Mouse (Mus musculus) adrenal gland, postnatal 0 days (tissue): ENCODE results near the gene Efna4. TPM values are rescaled to one million over a fixed set of nuclear protein-coding genes. Genes with fewer than 3 reads are reported as not detected.

Source experiments
- polyA plus RNA-seq: library from polyadenylated mRNA; unstranded; fragments of >200 nt; fragmentation: Nextera tagmentation; extraction: Ambion mirVana; gene quantifications from 2 replicates; pipeline ENCODE4 v1.2.1, GENCODE M21; 2015

Gene Efna4
- 4.9 and 6.7 TPM in 2 replicates for polyA plus RNA-seq

DNA sequence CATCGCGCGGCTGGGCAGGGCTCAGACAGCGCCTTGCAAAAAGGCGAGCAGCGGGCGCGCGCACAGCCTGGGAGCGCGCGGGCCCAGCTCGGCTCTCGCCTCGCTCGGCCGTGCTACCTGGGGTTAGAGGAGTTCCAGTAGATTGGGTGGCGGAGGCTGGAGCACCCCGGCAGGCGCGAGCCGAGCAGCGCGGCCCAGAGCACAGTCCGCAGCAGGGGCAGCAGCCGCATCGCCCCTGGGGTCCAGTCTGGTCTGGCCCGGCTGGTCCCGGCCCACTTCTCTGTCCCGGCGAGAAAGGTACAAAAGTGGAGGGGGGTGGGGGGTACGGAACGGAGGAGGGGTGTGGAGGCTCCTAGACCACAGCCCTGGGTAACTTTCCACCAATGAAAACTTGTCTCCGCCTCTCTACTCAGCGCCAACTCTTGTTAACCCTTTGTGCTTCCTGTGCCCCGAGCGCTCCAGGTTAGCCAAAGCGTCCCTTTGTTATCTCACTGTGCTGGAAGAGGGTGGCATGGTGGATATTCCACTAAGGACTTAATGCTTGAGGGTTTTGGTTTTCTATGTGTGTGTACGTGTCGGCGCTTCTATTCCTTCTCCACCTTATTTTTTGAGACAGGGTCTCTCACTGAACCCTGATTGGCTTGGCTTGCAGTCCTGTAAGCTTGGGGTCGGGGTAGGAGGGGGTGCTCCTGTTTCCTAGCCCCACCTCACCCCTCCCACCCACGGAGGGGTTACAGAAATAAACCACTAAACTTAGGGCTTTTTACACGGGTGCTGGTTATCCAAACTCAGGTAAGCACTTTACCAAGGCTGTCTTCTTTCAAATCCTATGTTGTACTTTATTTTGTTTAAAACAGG lies at the start of gene Efna4:
TSS of gene Efna4 (minus strand) at position 308 of the 858 bp plus-strand sequence.

DNA sequence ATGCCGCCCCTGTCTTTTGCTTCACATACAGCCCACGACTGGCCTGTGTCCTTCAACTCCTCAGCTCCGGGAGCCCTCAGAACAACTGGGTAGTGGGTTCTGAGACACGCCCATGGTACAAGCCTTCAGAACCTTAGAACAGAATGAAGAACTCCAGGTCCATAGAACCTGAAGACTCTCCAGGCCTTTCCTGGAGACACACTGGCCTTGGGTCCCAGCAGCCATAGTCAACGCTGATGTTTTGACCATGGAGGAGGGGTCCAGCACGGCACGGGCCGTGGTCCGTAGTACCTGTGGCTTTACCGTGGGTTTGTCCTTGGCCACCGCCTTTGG lies 27.3 kb upstream of the Efna4 start, which contains the start of gene Dcst1:
TSS of gene Dcst1 (minus strand) at position 101 of the 333 bp plus-strand sequence.

DNA sequence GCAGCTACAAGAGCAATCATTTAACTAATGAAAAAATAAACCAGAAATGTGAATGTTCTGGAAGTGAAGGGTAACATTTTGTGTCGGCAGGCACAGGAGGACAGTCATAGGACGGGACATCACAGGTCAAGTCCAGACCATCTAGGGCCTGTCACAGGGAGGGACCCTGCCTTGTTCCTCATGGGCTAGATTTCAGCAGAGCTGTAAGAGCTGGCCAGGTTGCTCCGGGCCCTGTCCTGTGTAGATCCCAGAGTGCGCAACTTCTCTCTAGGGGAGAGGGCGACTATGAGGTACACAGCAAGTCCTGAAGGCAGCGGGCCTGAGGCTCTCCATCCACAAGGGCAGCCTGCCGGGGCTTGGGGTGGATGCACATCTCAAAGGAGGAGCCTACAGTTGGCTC lies 23.8 kb upstream of the Efna4 start, which contains the start of gene Dcst2:
TSS of gene Dcst2 (plus strand) at position 301 of the 400 bp plus-strand sequence.

DNA sequence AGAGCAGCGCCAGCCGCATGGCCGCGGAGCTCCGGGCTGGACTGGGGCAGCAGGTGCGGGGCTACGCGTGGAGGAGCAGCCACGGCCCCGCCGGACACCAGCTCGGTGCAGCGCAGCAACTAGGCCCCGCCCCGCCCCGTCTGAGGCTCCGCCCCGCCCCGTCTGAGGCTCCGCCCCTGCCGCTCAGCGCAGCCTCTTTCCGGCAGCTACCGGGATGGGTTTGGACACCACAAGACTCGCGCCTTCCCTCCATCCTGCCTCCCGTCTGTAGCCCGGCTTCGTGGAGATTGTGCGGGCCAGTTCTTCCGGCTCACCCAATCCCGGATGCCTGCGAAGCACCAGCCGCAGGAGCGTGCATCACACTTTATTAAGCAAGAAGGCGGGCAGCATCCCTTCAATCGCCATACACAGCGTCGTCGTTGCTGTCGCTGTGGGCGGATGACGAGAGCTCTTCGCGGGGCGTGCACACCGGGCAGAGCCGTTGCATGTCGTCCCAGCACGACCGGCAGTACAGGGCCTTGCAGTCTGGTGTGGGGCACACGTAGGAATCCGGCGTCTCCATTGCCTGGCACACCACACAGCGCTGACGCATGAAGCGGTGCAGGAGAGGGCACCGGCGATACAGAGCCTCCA lies 12.2 kb upstream of the Efna4 start, which contains the start of gene Adam15:
TSS of gene Adam15 (minus strand) at position 128 of the 633 bp plus-strand sequence.

DNA sequence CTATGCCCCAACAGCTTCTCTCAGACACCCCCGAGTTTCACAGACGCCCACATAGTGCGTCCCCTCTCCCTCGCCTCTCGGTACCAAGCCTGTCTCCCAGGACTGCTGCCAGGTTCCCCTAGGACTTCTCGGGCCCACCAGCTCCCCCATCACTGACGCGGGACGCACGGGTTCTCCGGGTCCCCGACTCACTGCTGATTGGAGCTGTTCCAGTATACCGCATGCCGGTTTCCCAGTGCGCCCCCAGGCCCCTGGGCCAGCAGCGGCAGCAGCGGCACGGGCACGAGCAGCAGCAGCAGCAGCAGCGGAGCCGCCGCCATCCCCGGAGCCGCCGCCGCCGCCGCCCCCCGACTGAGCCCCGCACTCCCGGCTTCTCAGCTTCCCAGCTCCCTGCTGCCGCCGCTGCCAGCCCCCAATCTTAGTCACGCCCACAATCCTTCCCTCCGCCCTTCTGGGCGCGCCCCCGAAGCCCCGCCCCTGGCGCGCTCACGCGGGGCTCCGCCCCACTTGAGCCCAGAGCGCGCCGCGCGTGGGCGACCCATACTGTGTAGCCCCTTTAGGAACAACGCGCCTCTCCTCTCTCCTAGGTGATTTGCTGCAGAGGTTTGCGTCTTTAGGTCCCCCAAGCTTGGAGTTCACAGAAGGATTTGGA lies 15.2 kb downstream of the Efna4 start, which contains the start of gene Efna3:
TSS of gene Efna3 (minus strand) at position 452 of the 652 bp plus-strand sequence.

Other genes starting within 250 kb of the Efna4 start
- 21.4 and 28.7 TPM in 2 replicates for gene Rusc1, start 244.7 kb downstream of the Efna4 start, polyA plus RNA-seq
- 0.07 TPM in 1 of 2 replicates, not detected in the other for gene Gm43738, start 236.9 kb downstream of the Efna4 start, polyA plus RNA-seq
- gene Fdps, start 236.1 kb downstream of the Efna4 start, polyA plus RNA-seq = 166 and 200 TPM in 2 replicates
- gene Pklr, start 201.9 kb downstream of the Efna4 start, polyA plus RNA-seq = 1.1 and 3.9 TPM in 2 replicates
- 5.8 and 7.6 TPM in 2 replicates for gene Hcn3, start 177.8 kb downstream of the Efna4 start, polyA plus RNA-seq
- 12.7 and 19.7 TPM in 2 replicates for gene Clk2, start 173.2 kb downstream of the Efna4 start, polyA plus RNA-seq
- 75.6 and 121 TPM in 2 replicates for gene Scamp3, start 160.6 kb downstream of the Efna4 start, polyA plus RNA-seq
- 22.3 and 31.0 TPM in 2 replicates for gene Fam189b, start 154.9 kb downstream of the Efna4 start, polyA plus RNA-seq
- gene Gba, start 135.1 kb downstream of the Efna4 start, polyA plus RNA-seq = 38.2 and 55.0 TPM in 2 replicates
- gene Thbs3, start 122.8 kb downstream of the Efna4 start, polyA plus RNA-seq = 34.1 and 36.8 TPM in 2 replicates
- gene Mtx1, start 110.9 kb downstream of the Efna4 start, polyA plus RNA-seq = 176 and 209 TPM in 2 replicates
- 0.90 and 0.91 TPM in 2 replicates for gene Muc1, start 109.0 kb downstream of the Efna4 start, polyA plus RNA-seq
- 301 and 333 TPM in 2 replicates for gene Krtcap2, start 92.1 kb downstream of the Efna4 start, polyA plus RNA-seq
- 2.4 and 7.3 TPM in 2 replicates for gene Trim46, start 91.7 kb downstream of the Efna4 start, polyA plus RNA-seq
- 221 and 274 TPM in 2 replicates for gene Dpm3, start 78.7 kb downstream of the Efna4 start, polyA plus RNA-seq
- 111 and 136 TPM in 2 replicates for gene Slc50a1, start 67.5 kb downstream of the Efna4 start, polyA plus RNA-seq
- gene Efna1, start 56.9 kb downstream of the Efna4 start, polyA plus RNA-seq = 24.9 and 28.6 TPM in 2 replicates
- gene Efna3, start 15.1 kb downstream of the Efna4 start, polyA plus RNA-seq = 2.8 and 8.6 TPM in 2 replicates
- gene Adam15, start 12.0 kb upstream of the Efna4 start, polyA plus RNA-seq = 53.7 and 56.4 TPM in 2 replicates
- 0.07 and 0.13 TPM in 2 replicates for gene Dcst2, start 23.9 kb upstream of the Efna4 start, polyA plus RNA-seq
- 0.22 and 0.35 TPM in 2 replicates for gene Dcst1, start 27.2 kb upstream of the Efna4 start, polyA plus RNA-seq
- gene Zbtb7b, start 56.7 kb upstream of the Efna4 start, polyA plus RNA-seq = 1.8 and 3.6 TPM in 2 replicates
- not detected in 2 replicates for gene Lenep, start 64.8 kb upstream of the Efna4 start, polyA plus RNA-seq
- 14.7 and 24.0 TPM in 2 replicates for gene Flad1, start 73.8 kb upstream of the Efna4 start, polyA plus RNA-seq
- gene Cks1b, start 80.4 kb upstream of the Efna4 start, polyA plus RNA-seq = 213 and 238 TPM in 2 replicates
- gene Shc1, start 80.4 kb upstream of the Efna4 start, polyA plus RNA-seq = 85.7 and 99.5 TPM in 2 replicates
- 19.8 and 23.7 TPM in 2 replicates for gene Pygo2, start 92.2 kb upstream of the Efna4 start, polyA plus RNA-seq
- gene Pbxip1, start 98.7 kb upstream of the Efna4 start, polyA plus RNA-seq = 26.9 and 45.2 TPM in 2 replicates
- 28.5 and 31.1 TPM in 2 replicates for gene Pmvk, start 116.5 kb upstream of the Efna4 start, polyA plus RNA-seq
- gene Kcnn3, start 182.1 kb upstream of the Efna4 start, polyA plus RNA-seq = 2.1 TPM in 2 replicates